Mouse (Mus musculus): ENCODE data around the gene Otol1.
A peak's percentile ranks its signal among the peaks of the same experiment; 100 is the strongest.

The Otol1 gene

DNA sequence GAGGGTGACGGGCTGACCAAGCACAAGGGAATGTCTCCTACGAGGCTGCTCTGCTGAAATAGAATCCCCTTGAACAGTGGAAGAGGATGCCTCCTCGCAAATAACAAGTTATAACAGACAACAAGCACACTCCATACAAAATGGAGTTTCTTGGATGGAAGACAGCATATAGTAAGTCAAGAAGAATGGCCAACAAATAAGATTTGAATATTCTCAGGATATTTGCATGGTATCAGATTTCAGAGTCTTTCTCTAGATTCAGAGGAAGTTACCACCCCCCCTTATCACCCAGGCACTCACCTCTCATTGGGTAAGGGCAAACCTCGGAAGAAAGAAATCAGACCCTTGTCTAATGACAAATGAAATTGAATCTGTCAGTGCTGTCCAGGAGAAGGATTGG, at the start of gene Otol1:
Gene Otol1, plus strand, starts transcription at position 301 of the 400 bp plus-strand sequence.
- no peak for DNase-seq (ENCODE audit: low spot score)

- DNase-seq (ENCODE audit: low spot score), result peak; percentile 11
Measured at GRCm38 (mm10) chr3:69962187-69962586, 45.2 kb upstream of the Otol1 start.

- DNase-seq (ENCODE audit: low spot score), result no peak
Measured at GRCm38 (mm10) chr3:69971482-69972097, 35.8 kb upstream of the Otol1 start.

- no peak for DNase-seq (ENCODE audit: low spot score)
Measured at GRCm38 (mm10) chr3:69978092-69978491, 29.3 kb upstream of the Otol1 start.

GRCm38 (mm10) chr3:69993806-69994205, 13.6 kb upstream of the Otol1 start:
- no peak for DNase-seq (ENCODE audit: low spot score)

GRCm38 (mm10) chr3:70001540-70001939, 5.9 kb upstream of the Otol1 start:
- DNase-seq (ENCODE audit: low spot score), result no peak

DNA sequence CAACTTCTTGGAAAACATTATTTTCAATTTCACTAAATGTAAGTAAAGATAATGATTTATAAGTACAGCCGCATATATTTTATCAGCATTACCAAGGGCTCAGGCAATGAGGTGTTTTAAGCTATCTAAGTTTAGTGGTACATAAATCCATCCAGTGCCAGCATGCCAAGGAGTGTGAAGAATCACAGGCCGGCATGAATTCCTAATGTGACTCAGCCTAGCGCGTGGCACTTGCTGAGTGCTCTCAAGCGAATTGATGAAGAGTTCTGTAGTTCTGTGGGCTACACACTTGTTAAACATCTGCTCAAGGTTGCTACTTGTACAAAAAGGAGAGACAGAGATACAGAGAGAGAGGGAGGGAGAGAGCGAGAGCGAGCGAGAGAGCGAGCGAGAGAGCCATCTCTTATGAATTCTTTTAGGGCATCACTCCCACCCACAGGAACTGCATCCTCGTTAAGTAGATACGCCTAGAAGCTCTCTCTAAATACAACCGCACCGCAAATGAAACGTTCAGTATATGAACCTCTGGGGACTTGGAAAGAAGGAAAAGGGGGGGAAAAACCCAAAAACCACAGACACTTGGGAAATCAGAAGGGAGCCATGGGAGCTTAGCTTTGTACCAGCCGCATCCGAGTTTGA, 4.2 kb upstream of the Otol1 start:
- DNase-seq (ENCODE audit: low spot score), result no peak

DNA sequence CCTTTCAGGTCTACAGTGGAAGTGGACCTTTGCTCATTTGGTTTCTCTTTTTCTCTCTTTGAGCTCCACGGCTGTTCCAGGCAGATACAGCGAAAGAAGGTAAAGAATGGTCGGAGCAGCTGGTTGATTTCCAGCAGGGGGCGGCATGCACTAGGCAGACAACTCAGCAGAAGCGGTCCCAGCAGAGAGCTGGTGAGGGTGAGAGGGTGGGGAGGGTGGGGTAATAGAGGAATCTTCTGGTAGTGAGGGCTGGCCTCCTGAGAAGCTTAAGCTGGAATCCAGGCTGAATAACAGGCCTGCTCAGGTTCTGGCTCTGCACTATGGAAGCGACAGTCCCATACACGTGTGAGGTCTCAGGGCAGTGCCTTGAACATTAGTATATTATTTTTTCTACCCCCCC, 3.5 kb upstream of the Otol1 start:
- no peak for DNase-seq (ENCODE audit: low spot score)

DNA sequence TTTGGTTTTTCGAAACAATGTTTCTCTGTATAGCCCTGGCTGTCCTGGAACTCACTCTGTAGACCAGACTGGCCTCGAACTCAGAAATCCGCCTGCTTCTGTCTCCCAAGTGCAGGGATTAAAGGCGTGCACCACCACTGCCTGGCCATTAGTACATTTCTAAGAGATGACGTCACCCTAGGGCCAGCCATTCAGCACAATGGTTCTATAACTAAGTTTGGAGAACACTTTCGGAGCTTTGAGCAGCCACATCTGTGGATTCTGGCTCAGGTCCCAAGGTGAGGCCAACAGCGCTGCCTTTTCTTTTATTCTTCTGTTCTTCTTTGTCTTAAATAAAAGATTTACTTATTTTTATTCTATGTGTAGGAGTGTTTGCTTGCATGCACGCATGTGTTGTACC, 3.0 kb upstream of the Otol1 start:
- DNase-seq (ENCODE audit: low spot score), result no peak

- DNase-seq (ENCODE audit: low spot score), result no peak
Measured at GRCm38 (mm10) chr3:70012641-70013040, 5.2 kb downstream of the Otol1 start.

DNA sequence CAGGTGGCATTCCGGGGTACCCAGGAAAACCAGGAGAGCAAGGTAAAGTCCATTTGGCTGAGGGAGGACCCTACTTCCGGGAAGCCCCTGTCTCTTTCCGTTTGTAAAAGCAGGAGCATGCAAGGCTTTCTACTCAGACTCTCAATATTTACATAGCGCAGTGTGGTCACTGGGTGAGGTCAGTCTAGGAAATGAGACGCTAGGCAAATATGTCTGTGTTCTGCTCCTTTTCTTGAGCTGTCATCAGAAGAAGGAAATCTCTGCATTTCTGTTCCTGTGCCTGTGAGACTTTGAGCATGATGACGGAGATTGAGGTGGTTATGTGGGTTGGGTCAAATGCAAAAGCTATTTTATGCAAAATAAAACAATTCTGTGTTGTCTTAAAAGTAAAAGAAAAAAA, 19.2 kb downstream of the Otol1 start:
- DNase-seq (ENCODE audit: low spot score), result no peak

DNA sequence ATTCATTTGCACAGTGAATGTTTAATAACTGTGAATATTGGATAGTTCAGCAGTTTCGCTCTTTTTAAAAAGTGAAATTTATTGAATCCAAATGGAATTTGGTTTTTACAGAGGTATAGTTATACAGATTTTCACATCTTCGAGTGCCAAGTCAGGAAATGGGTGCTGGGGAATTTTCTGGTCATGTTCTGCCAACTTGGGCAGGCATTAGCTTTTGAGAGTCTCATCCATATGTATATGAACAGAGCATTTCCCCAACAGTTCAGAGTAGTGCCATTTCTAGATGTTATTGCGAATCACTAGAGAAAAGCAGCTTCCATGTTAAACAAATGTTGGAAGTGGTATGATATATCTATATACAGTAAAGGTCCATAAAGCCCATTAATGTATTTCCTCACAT, 21.8 kb downstream of the Otol1 start:
- DNase-seq (ENCODE audit: low spot score), result no peak

DNA sequence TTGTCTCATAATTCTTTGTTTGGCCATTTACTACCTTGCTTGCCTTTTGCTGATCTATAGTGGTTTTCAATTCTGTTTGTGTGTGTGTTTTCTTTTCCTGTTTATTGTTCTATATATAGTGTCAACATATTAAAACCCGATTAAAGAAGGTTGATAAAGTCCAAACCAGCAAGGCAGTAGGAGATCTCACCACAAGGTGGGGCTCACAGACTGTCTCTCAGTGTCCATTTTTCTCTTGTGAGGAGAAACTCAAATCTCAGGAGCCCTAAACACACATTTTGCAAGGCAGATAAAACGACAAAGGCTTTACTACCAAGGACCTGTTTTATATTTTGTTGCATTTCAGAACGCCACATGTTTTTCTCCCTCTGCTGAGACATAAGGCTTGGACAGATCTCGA, 28.2 kb downstream of the Otol1 start:
- DNase-seq (ENCODE audit: low spot score), result no peak

Data from urinary bladder, postnatal 25 days (tissue).